Mouse (Mus musculus) macrophage (primary cell): ENCODE results near the gene Pank2. TPM values are rescaled to one million over a fixed set of nuclear protein-coding genes. Genes with fewer than 3 reads are reported as not detected.

Source experiments
- H3K27ac ChIP-seq: fragments of 350-480 bp; formaldehyde crosslinking; 2 replicates; pipeline ENCODE4 v1.9.0; 2021
- H3K36me3 ChIP-seq: fragments of 350-480 bp; formaldehyde crosslinking; 2 replicates; pipeline ENCODE4 v1.9.0; 2021; ENCODE audit errors: inconsistent target
- H3K4me3 ChIP-seq: fragments of 350-480 bp; formaldehyde crosslinking; 2 replicates; pipeline ENCODE4 v1.9.0; 2021; ENCODE audit errors: inconsistent target
- H3K79me2 ChIP-seq: fragments of 350-480 bp; formaldehyde crosslinking; 2 replicates; pipeline ENCODE4 v1.9.0; 2021; ENCODE audit errors: inconsistent target
- WGBS: methylation state at CpG from one replicate; pipeline ENCODE4 v1.1.7; 2026; ENCODE audit warnings: inconsistent platforms; ENCODE audit not compliant: missing documents; 5-methylcytosine and 5-hydroxymethylcytosine counted together
- polyA plus RNA-seq: library from polyadenylated mRNA; stranded (reverse); fragments of 250-400 nt; gene quantifications from 3 replicates; pipeline ENCODE4 v1.2.4, GENCODE M21; 2018; ENCODE audit warnings: inconsistent platforms

Gene Pank2
- polyA plus RNA-seq, 1 experiment from 2014 or later, result 26.8 TPM

GRCm38 (mm10) chr2:131323675-131324074 lies 61.4 kb downstream of the Pank2 start:
- H3K36me3 ChIP-seq, result no peaks in the 10 kb centered on the region
- no peak overlapping the region for H3K27ac ChIP-seq
- WGBS, result no CpG with 5 or more reads among the region's 1 CpGs
- H3K79me2 ChIP-seq, result no peaks in the 10 kb centered on the region; the same call in 1 of the 2 replicates
- no peak overlapping the region for H3K4me3 ChIP-seq

GRCm38 (mm10) chr2:131326044-131326443 lies 63.7 kb downstream of the Pank2 start:
- no peaks in the 10 kb centered on the region for H3K79me2 ChIP-seq
- no peak overlapping the region for H3K4me3 ChIP-seq
- no peaks in the 10 kb centered on the region for H3K36me3 ChIP-seq
- 9% methylated on average over 3 of the region's 3 CpGs for WGBS
- H3K27ac ChIP-seq, result no peak overlapping the region

GRCm38 (mm10) chr2:131328981-131329380 lies 66.7 kb downstream of the Pank2 start:
- Histone ChIP-seq H3K4me3 (no peak overlapping the region), H3K36me3 (no peaks in the 10 kb centered on the region), H3K27ac (no peak overlapping the region), H3K79me2 (no peaks in the 10 kb centered on the region)
- 81% methylated on average over 1 of the region's 1 CpGs for WGBS

- no peaks in the 10 kb centered on the region for H3K79me2 ChIP-seq
- H3K27ac ChIP-seq, result no peak overlapping the region
- no peak overlapping the region for H3K4me3 ChIP-seq
- no peaks in the 10 kb centered on the region for H3K36me3 ChIP-seq
- 100% methylated on average over 3 of the region's 3 CpGs for WGBS
These were observed 68.3 kb downstream of the Pank2 start for GRCm38 (mm10) chr2:131330548-131330947.

GRCm38 (mm10) chr2:131337602-131338001 lies 75.3 kb downstream of the Pank2 start:
- 41% methylated on average over 6 of the region's 6 CpGs for WGBS
- Histone ChIP-seq H3K4me3 (no peak overlapping the region), H3K27ac (no peak overlapping the region), H3K79me2 (no peaks in the 10 kb centered on the region), H3K36me3 (no peaks in the 10 kb centered on the region)

- Histone ChIP-seq H3K27ac (no peak overlapping the region), H3K36me3 (no peaks in the 10 kb centered on the region), H3K79me2 (no peaks in the 10 kb centered on the region; the same call in 1 of the 2 replicates), H3K4me3 (no peak overlapping the region)
- WGBS, result 94% methylated on average over 3 of the region's 3 CpGs
These were observed 82.2 kb downstream of the Pank2 start for GRCm38 (mm10) chr2:131344449-131344848.

GRCm38 (mm10) chr2:131345556-131345955 lies 83.3 kb downstream of the Pank2 start:
- no peak overlapping the region for H3K27ac ChIP-seq
- H3K36me3 ChIP-seq, result no peaks in the 10 kb centered on the region
- WGBS, result 72% methylated on average over 3 of the region's 3 CpGs
- H3K4me3 ChIP-seq, result no peak overlapping the region
- H3K79me2 ChIP-seq, result peaks cover 4% of the 10 kb centered on the region; the same call in 1 of the 2 replicates

Other genes starting within 250 kb of the Pank2 start
- 1.2 to 7.8 TPM (median 2.4 TPM) in 3 replicates for gene Gfra4, start 219.4 kb upstream of the Pank2 start, polyA plus RNA-seq
- 5.1 to 26.4 TPM (median 5.5 TPM) in 3 replicates for gene Adam33, start 198.7 kb upstream of the Pank2 start, polyA plus RNA-seq
- 63.7 to 152 TPM (median 102 TPM) in 3 replicates for gene Siglec1, start 175.7 kb upstream of the Pank2 start, polyA plus RNA-seq
- 0.06 to 0.17 TPM in 2 of 3 replicates, not detected in the other for gene Hspa12b, start 135.2 kb upstream of the Pank2 start, polyA plus RNA-seq
- gene Gm11037, start 129.0 kb upstream of the Pank2 start, polyA plus RNA-seq, result not detected in 3 replicates
- 29.5 to 50.1 TPM (median 49.5 TPM) in 3 replicates for gene 1700037H04Rik, start 102.4 kb upstream of the Pank2 start, polyA plus RNA-seq
- gene Cenpb, start 82.4 kb upstream of the Pank2 start, polyA plus RNA-seq, result 97.8 to 113 TPM (median 108 TPM) in 3 replicates
- 8.9 to 17.1 TPM (median 9.4 TPM) in 3 replicates for gene Cdc25b, start 75.5 kb upstream of the Pank2 start, polyA plus RNA-seq
- 0.98 to 3.7 TPM (median 2.0 TPM) in 3 replicates for gene Spef1, start 75.2 kb upstream of the Pank2 start, polyA plus RNA-seq
- gene Ap5s1, start 55.4 kb upstream of the Pank2 start, polyA plus RNA-seq, result 16.5 to 31.5 TPM (median 17.0 TPM) in 3 replicates
- gene Mavs, start 28.4 kb upstream of the Pank2 start, polyA plus RNA-seq, result 34.6 to 46.5 TPM (median 41.4 TPM) in 3 replicates
- 1.9 to 2.8 TPM (median 2.8 TPM) in 3 replicates for gene Rnf24, start 90.4 kb downstream of the Pank2 start, polyA plus RNA-seq
- 35.1 to 53.5 TPM (median 43.1 TPM) in 3 replicates for gene Smox, start 229.0 kb downstream of the Pank2 start, polyA plus RNA-seq